Mouse (Mus musculus): Measurements from ENCODE around the gene Capn15.
A peak's percentile ranks its signal among the peaks of the same experiment; 100 is the strongest.

Gene Capn15

GRCm38 (mm10) chr17:25918037-25918750 lies 67.4 kb downstream of the Capn15 start:
- no peak for DNase-seq

GRCm38 (mm10) chr17:25916931-25917647 lies 68.5 kb downstream of the Capn15 start:
- no peak for DNase-seq

- DNase-seq = no peak
Measured at GRCm38 (mm10) chr17:25914295-25914694, 71.3 kb downstream of the Capn15 start.

DNA sequence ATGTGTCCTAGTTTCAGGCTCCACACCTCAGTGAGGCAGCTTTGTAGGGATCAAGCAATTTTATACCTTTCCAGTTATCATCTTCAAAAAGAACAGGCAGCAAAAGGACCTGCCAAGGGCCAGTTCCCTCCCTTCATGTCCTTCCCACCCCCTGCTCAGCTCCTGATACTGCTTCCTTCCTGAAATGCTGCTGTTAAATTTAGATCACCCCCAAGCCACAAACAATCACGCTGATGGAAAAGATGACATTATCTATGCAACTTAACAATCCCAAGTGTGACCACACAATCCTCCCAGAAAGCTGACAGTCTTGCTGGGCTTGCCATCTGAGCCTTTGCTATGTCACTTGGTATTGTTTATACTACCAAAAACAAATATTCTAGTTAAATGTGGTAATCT lies 71.7 kb downstream of the Capn15 start:
- DNase-seq = peak; percentile 21 to 27

- peak; percentile 53 to 56 for DNase-seq
Measured at GRCm38 (mm10) chr17:25913186-25913876, 72.3 kb downstream of the Capn15 start.

DNA sequence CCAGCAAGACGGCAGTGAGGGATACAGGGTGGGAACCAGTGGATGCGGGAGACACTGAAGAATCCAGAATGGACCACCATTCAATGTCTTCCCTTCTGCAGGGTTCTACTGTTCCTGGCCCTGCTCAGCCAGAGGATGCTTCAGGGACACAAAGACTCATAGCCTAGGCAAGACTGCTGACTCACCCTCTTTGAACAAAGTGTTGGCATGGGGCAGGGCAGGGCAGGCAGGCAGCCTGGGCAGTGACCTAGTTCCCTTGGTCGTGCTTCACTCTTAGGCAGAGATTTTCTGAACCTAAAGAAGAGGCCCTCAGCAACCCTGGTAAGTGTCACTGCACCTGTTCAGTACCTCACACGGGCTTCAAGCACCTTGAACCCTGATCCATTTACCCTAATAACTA lies 73.8 kb downstream of the Capn15 start:
- DNase-seq = peak; percentile 52 to 53

Data from kidney, postnatal 36 days (tissue).